Mouse (Mus musculus): ENCODE results near the gene 4931429L15Rik. TPM values are rescaled to one million over a fixed set of nuclear protein-coding genes. Genes with fewer than 3 reads are reported as not detected.
"Not testable (repeated sequence)": the region's sequence is repeated elsewhere in the genome, so short reads cannot be mapped to it uniquely, and the experiment has no call there.

The 4931429L15Rik gene
- not detected for polyA plus RNA-seq (2017; shearing (Covaris generic))

DNA sequence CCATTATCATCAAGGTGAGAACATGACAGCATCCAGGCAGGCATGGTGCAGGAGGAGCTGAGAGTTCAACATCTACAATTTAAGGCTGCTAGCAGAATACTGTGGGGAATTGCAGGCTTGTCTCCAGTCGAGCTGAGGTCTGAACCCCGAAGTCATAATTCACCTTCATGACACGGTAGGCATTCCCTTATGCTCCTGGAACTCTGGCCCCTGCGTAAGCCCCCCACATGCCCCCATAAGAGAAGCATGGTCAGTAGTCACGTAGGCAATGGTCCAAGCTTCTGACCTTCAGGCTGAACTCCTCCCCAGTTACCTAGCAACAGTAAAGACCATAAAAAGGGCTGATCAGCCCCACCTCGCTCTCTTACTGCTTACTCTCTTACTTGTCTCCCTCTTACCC is at the start of gene 4931429L15Rik:
4931429L15Rik (minus strand) TSS at position 101 of the 400 bp plus-strand sequence.
- ATAC-seq = not testable (repeated sequence)

DNA sequence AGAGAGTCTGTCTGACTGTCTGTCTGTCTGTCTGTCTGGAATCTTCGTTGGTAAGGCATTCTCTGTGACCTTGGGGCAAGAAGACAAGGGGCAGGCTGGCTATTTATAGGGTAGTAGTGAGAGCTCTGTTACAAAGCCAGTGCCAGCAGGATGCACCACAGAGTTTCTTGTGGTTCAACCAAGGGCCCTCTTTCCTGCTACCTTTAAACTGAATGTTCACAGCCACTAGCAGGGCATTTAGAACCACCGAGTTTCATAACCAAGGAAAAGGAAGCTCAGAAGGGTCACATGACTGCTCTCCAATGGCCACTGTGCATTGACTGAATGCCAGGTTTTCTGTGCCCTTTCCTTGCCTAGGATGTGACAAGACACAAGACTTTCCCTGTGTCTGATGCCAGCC is 42.7 kb upstream of the 4931429L15Rik start:
- no peak for ATAC-seq

DNA sequence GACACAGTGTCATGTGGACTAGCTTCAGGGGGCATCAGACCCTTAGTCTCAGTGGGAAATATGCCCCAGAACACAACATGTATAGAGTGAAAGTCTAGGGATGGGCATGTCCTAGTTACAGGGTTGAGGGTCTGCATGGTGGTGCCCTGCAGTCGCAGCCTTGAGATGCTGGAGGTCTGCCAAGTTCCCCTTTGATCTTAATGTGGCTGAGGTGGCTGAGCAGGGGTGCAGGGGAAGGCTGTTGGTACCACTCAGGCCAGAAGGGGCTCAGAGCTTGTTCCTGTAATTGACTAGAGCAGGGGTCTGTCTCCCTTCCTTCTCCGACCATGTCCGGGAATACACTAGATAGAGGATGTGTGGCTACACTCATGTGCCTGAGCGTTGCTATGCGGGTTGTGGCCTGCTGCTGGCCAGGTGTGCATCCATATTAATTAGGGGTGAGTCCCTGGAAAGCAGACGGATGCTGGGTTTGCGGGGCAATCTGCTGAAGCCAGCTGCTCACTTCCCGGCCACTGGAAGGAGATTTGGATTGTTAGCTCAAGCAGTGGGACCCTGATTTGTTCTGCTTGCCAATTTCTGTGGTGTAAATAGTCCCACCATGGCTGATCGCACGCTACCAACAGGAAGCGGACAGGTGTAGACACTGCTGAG is 41.8 kb upstream of the 4931429L15Rik start:
- no peak for ATAC-seq

DNA sequence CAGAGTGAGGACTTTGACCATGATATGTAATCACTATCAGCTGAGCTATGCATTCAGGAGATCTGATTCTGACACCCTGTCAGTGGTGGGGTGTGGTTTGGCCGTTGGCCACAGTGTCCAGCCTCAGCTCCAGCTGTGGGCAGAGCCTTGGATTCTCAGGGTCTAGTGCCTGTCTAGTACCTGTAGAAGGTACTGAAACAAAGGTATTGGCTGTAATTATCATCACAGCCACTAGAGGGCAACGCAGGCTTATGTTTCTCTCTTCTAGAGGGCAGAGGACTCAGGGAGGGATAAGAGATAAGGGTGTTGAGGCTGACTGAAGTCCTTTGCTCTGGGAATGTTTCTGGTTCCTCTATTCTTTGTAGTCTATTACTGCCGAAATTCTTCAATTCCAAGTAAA is 34.2 kb upstream of the 4931429L15Rik start:
- no peak for ATAC-seq

DNA sequence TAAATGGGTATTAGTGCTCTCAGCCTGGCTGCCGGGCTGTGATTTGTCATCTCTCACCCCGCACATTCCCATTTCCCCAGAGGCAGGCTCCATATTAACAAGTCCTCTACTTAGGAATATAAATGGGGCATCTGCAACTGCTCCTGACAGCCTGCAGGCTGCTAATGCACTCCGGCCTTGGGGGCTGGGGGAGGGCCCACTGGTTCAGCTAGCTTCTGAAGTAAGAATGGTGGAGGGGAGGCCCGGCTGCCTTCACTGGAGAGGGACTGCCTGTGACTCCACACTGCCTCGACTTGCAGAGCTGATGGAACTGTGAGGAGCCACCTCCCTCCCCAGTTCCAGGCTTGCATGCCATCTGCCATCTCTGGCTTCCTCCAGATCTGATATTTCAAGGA is 33.5 kb upstream of the 4931429L15Rik start:
- ATAC-seq = no peak

DNA sequence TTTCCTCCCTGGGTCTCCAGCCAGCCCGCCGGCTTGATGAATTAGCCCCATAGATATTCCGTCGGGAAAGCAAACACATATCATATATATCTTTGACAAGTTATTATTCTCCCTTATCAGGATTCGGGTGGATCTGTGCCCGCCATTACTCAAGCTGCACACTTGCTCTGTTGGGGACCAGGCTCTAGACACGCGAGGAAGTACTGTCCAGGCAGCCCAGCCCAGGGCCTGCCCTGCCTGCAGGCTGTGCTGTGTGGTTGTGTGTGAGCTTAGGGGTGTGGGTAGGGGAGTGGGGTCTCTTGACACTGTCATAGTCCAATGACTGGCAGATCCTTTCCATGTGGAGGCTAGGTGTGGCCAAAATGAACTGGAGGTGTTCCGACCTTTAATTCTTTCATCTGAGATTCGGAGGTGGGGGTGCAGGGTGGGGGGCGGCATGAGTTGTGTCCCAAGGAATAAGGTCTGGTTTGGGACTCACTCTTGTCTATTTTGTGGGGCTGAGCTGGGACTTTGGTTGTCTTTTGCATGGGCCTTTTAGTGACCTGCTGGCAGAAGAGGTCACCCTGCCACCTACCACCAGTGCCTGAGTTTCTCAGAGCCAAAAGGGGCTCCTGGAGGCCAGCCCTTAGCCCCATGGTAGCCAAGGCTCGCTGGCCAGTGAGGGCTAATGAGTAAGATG is 33.0 kb upstream of the 4931429L15Rik start:
- ATAC-seq = no peak

DNA sequence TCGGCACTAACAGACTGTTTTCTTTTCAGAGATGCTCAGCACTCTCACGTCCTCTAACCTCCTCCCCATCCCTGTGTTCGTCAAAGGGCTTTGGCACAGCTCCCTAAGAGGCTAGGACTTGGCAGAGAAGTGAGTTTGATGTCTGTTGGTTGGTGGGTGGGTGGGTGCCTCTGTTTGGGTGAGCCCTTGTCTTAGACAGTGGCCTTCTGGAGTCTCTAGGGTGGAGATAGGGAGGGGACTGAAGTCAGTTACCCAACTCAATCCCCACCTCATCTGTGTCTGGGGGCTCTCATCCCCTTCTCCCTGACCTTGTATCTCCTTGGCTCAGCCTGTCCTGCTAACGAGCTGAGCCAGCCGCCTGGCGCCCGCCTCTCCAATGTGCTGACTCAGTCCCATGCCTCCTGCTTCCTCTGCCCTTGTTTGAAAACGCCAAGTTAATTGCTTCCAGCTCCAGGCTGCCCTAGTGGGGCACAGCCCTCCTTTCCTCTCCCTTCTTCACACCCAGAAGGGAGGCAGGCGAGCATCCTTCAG is 30.7 kb upstream of the 4931429L15Rik start:
- no peak for ATAC-seq

DNA sequence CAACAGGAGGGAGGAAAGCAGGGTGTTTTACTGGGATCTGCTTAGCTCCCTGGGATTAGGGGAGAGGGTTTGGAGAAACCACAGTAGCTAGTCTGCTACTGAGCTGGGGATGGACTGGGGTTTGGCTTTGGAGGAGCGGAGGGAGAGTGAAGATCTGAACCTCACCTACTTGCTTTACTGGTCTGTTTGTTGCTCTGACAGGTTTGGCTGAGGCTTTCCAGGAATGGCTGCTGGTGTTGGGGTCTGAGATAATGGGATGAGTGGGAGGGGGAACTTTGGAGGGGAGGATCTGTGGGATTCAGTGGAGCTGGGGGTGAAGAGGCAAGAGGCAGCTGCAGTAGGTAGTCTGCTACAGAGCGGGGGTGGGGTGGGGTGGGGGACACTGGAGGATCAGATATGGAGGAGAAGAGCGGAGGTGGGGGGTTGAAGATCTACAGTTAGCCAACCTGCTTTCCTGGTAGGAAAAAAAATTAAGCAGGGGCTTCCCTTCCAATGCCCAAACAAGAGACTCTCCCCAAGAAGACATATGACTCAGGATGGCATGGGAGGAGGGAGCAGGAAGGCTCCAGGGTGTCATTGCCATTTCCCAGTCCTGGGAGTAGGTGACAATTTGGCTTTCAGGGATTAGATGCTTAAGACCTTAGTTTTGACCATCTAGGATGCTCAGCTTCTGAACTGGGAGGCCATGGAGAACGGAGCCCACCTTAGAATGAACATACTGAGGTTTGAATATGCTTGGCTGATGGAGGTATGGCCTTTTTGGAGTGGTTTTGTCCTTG is 26.3 kb upstream of the 4931429L15Rik start:
- no peak for ATAC-seq

DNA sequence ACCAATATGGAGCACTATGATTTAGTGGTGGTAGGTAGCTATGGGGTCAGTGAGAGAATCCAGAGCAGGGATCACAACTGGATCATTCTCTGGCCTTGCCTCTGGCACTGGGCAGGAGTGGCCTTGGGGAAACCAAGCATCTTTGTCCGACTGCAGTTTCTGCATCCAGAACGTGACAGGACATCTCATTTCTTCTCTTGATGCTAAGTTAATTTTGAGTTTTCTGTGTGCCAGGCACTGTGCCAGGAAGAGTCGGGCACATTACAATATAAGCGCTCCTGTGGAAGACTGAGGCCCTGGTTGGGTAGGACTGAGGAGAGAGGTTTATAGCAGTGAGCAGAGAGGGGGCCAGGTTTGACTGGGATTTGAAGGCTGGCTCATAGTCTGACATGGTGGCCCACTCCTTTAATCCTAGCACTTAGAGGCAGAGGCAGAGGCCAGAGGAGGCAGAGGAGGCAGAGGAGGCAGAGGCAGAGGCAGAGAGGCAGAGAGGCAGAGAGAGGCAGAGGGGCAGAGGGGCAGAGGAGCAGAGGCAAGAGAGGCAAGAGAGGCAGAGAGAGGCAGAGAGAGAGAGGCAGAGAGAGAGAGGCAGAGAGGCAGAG is 19.4 kb upstream of the 4931429L15Rik start:
- no peak for ATAC-seq

DNA sequence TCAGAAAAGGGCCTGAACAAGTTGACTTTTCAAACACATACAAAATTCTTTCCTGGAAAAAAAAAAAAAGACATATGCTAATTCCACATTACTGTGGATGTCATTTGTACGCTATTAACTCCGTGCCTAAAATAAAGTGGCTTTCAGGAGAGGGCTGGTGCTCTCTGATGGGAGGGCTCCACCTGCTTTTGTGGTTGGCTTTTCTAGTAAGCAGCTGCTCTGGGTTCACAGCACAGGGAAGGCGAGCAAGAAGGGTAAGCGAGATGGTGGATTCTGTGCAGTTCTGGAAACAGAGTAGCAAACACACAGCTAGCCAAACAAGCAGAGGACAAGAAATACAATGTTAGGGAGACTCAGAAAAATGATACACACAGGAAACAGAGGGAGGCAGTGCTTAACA is 18.6 kb upstream of the 4931429L15Rik start:
- no peak for ATAC-seq

DNA sequence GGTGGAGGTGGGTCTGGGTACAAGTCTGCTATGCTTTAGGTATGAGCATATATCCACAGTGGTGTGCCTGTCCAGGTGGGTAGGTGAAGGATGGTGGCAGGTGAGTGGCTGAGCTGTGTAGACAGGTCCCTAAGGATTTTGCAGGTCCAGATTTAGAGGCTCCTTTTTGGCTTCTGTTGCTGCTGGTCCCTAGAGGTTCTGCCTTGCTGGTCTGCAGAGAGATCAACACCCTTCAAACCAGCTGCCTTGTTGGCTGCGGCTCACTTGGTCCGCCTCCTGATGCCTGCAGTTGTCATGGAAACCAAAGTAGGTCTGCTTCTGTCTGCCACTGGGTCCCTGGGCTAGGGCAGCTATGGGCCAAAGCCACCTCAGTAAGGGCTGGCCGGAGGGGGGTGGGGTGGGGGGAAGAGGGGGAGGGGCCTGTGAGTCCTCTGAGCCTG is 18.1 kb upstream of the 4931429L15Rik start:
- ATAC-seq = no peak

DNA sequence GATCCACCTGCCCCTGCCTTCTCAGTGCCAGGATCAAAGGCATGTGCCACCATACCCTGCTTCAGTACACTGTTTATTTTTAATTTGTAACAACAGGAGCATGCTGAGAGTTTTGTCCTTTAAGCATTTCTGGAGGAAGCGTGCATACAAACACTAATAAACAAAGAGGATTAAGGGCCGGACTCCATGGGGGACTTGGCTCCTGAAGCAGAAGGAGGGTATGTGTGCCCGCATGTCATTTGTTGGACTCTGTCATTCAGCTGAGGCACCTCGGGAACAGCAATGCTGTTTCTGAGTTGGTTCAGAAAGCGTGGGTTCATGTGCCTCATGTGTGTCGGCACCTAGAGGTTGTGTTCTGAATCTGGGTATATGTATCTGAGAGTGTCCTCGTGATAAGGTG is 17.5 kb upstream of the 4931429L15Rik start:
- no peak for ATAC-seq

DNA sequence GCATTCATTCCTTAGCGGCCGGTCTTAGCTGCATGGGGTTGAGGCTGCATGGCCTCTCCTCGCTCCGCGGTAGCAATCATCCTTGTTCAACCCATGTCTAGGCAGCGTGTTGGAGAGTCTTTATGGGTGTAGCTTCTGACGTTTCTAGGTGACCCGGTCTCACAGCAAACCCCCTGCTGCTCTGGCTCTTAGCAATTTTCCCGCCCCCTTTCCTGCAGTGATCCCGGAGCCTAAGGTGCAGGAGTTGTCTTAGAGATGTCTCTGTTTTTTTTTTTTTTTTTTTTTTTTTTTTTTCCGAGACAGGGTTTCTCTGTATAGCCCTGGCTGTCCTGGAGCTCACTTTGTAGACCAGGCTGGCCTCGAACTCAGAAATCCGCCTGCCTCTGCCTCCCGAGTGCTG is 16.5 kb upstream of the 4931429L15Rik start:
- not testable (repeated sequence) for ATAC-seq

DNA sequence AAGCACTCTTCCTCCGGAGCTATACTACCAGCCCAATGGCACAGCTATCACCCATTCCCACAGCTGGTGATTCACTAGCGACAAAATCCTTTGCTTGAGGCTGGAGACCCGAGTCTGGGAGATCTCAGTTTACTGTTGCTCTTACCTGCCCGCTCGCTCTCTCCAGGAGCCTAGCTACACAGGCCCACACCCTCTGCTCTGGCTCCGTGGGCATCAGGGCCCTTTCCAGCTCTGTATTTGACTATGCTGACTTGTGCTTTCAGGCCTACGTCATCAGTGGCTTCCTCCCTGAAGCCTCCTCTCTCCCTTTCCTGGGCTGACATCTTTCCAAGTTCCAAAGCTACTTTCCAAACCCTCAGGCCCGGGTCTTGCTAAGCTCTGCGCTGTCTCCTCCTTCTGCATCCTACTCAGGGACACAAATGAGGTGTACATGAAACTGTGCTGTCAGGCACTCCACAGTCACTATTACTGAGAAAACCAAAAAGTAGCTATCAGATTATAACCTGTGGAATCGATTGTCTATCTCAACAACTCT is 15.7 kb upstream of the 4931429L15Rik start:
- no peak for ATAC-seq

DNA sequence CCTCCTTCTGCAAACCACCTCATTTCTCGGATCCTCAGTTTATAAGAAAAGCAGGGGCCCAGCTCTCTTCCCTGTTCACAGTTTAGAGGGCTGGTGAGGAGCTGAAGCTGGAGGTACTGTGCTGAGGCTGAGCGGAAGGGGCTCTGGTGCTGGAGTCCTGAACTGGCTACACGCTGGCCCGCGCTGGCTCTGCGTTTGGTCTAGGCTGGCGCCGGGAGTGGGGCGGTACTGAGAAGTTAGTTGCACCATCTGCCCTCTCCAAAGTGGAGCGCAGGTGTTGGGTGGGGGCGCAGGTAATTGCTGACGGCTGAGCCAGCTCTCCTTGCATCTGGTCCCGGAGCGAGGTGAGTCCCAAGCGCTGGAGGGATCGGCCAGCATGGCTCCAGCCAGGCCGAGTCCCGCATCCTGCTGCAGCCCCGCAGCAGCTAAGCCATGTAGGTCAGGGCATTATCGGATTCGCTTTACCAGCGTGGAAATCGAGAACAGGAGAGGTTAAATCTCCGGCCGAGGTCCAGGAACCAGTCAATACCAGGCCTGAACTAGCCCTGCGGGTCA is 14.8 kb upstream of the 4931429L15Rik start:
- no peak for ATAC-seq

DNA sequence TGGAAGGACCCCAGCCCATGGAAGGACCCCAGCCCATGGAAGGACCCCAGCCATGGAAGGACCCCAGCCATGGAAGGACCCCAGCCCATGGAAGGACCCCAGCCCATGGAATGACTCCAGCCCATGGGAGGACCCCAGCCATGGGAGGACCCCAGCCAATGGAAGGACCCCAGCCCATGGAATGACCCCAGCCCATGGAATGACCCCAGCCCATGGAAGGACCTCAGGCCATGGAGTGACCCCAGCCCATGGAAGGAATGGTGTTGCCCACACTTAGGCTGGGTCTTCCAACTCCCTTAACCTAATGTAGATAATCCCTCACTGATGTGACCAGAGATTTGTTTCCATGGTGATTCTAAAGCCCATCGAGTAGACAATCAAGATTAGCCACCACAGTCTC is 11.5 kb upstream of the 4931429L15Rik start:
- no peak for ATAC-seq

DNA sequence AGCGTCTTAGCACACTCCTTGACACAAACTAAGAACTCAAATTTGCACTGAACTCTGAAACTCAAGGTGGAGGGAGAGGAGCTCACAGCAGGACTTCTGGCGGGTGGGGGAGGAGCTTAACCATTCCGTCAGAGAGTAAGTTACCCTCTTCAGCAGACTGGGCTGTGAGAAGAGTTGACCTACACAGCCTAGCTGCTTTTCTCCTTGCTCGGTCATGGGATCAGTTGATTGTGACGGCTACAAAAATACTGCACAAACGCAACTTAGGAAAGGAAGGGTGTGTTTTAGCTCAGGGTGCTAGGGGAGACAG is 10.8 kb upstream of the 4931429L15Rik start:
- ATAC-seq = no peak

DNA sequence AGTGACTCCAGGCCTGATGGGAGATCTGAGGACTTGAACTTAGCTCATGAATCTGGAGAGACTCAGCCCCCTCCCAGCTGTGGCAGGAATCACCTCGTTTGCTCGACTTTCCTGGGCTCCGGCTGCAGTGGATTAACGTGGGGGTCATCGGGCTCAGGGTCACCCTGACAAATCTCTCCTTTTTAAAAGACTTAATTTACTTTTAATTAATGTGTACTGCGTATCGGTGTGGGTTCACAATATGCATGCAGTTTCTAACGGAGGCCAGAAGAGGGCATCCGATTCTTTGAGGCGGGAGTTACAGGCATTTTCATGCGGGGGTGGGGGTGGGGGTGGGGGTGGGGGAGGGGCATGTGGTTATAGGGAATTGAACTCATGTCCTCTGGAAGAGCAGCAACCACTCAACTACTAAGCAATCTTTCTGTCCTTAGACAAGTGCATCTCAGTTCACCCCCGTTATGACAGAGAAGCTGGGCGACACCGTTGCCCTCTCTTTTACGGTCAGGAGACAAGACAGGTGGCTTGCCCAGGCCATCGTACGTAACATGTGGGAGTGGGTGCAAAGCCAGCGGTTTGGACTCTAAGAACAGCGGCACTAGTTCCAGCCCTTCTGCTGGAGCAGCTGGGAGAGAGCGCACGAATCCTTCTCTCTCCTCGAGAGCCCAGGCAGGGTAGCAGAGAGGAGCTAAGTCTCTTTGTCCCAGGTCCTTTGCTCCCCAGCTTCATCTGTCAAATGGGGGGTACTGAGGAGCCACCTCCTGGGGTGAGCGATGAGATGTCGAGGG is 10.2 kb upstream of the 4931429L15Rik start:
- ATAC-seq = no peak

DNA sequence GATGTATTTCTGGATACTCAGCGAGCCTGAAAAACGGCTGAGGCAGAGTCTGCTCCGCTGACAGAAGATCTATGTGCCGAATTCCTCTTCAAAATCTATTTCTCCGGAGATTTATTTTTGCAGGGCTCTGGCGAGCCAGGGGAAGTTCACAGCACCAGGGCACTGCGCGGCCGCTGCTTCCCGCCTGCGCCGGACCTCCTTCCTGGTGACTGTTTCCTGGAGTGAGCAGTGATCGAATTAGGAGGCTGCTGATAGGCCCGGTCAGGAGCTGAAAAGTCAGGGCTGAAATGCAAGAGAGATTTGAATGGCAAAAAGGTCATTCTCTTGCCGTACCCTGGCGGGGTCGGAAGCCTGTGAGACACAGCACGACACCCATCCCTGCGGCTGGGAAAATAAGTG is 9.5 kb upstream of the 4931429L15Rik start:
- no peak for ATAC-seq

DNA sequence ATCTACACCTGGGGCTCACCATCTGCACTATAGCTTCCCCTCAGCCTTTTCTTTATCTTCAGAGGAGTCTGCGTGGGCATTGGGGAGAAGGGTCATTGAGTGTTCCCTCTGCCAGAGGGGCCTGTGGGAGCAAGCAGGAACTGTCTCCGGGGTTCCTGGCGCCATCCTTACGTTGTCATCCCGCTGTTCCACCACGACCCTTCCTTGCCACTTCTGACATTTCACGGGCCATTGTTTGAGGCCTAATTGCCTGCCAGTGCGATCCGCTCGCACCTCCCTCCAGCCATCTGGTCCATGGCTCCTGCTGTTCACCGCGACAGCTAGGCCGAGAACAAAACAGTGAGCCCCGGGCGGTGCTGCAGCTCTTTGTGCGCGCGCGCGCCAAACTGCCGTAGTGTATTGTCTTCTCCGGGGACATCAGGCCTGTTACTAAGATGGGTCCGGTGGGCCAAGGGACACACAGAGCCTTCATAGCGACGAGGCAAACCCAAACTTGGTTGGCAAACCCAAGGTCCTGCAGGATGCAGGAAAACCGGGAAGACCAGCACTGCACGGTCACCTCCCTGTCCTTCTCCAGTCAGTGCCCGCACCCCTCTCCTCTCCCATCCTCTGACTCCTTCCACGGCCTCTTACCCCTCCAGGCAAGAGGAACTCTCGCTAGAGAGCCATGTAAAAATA is 8.9 kb upstream of the 4931429L15Rik start:
- ATAC-seq = no peak
